ENCODE assay signal across 8 mouse cellular contexts in the genomic region with DNA sequence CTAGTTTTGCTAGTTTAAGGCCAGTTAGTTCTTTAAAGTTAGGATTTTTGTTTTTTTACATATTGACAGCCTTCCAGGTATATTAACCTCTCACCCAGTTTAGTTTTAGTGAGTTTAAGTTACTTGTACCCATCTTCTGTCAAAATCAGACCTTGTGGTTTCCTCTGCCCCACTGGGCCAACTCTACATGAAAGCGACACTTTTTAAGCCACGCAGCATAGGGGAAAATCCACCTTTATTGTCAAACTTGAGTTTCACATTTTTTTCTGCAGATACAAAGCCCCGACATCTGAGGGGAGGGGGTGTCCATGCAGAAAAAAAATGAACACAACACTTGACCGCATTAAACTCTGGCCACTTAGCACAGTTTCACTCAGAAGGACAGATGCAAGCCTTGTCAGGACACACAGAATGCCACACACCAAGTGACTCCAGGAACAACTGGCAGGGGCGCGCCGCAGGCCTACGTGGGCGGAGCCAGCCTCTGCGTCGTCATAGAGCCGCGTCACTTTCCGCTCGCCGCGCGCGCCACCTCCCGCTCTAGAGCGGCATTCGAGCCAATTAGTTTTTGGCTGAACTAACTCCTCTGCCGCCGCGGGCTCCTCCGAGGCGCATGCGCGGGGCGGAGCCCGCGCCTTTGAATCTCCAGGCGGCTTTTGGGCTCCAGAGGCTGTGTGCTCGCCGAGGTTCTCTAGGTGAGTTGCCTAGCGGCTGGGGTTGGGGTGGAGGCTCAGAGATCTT. TPM values are rescaled to one million over a fixed set of nuclear protein-coding genes. Genes with fewer than 3 reads are reported as not detected.
A peak's percentile ranks its signal among the peaks of the same experiment; 100 is the strongest.
DNase-seq lines count a peak whose midpoint lies in the region; ATAC-seq and TF ChIP-seq lines count a peak whose summit lies in the region.

A gene (plus strand): TSS at position 551 of the 741 bp plus-strand sequence.

- peak within 1 kb of the TSS; percentile 50 for H3K4me2 ChIP-seq in embryonic facial prominence, embryonic 14.5 days (ENCODE audit: low read depth, low read length)
- H3K4me2 ChIP-seq in limb, embryonic 14.5 days (replicated peaks; ENCODE audit: low read depth, low read length, severe bottlenecking): peak within 1 kb of the TSS; percentile 47
- H3K4me2 ChIP-seq in midbrain, postnatal 0 days (ENCODE audit: low read depth, low read length, poor library complexity, severe bottlenecking): peak within 1 kb of the TSS; percentile 46

- no peaks in the 10 kb centered on the region for H3K4me1 ChIP-seq in embryonic facial prominence, embryonic 14.5 days (ENCODE audit: control insufficient read depth, insufficient read depth, low read length)
- H3K4me1 ChIP-seq in limb, embryonic 14.5 days (ENCODE audit: control insufficient read depth, insufficient read depth, low read length): no peaks in the 10 kb centered on the region
- no peaks in the 10 kb centered on the region for H3K4me1 ChIP-seq in midbrain, postnatal 0 days (ENCODE audit: insufficient read depth, low read length)

- no peaks in the 10 kb centered on the region for H3K36me3 ChIP-seq in embryonic facial prominence, embryonic 14.5 days (ENCODE audit: control insufficient read depth, insufficient read depth, low read length)
- no peaks in the 10 kb centered on the region for H3K36me3 ChIP-seq in limb, embryonic 14.5 days (ENCODE audit: control insufficient read depth, insufficient read depth, low read length)
- no peaks in the 10 kb centered on the region for H3K36me3 ChIP-seq in midbrain, postnatal 0 days (ENCODE audit: insufficient read depth, low read length)

- peak within 1 kb of the TSS; percentile 70 for H3K9ac ChIP-seq in embryonic facial prominence, embryonic 14.5 days (ENCODE audit: low read depth, low read length)
- H3K9ac ChIP-seq in limb, embryonic 14.5 days (ENCODE audit: low read depth, low read length, severe bottlenecking): peak within 1 kb of the TSS; percentile 58
- H3K9ac ChIP-seq in midbrain, postnatal 0 days (replicated peaks; ENCODE audit: low read length, poor library complexity, severe bottlenecking): no peak within 1 kb of the TSS

- peak; percentile 58; the same call in 1 of the 2 replicates for TF ChIP-seq POLR2A in limb, embryonic 14.5 days (IDR thresholded peaks at IDR 0.05; ENCODE audit: borderline replicate concordance, extremely low read depth, insufficient read depth, insufficient read length)

- H3K27ac ChIP-seq in embryonic facial prominence, embryonic 14.5 days (replicated peaks; ENCODE audit: low read depth, low read length): peak within 1 kb of the TSS; percentile 68
- H3K27ac ChIP-seq in limb, embryonic 14.5 days (replicated peaks; ENCODE audit: low read depth, low read length): peak within 1 kb of the TSS; percentile 63; the same call in 1 of the 2 replicates
- H3K27ac ChIP-seq in midbrain, postnatal 0 days (ENCODE audit: low read depth, low read length): no peak within 1 kb of the TSS

- peak; percentile 48 for TF ChIP-seq CTCF in midbrain, postnatal 0 days (IDR thresholded peaks at IDR 0.05)

- peak; percentile 98 for ATAC-seq in embryonic facial prominence, embryonic 14.5 days (ENCODE audit: low read depth)
- peak; percentile 97 for ATAC-seq in limb, embryonic 14.5 days (ENCODE audit: low FRiP score, low read depth)
- ATAC-seq in midbrain, postnatal 0 days (ENCODE audit: low FRiP score): peak; percentile 93

- no peaks in the 10 kb centered on the region for H3K9me3 ChIP-seq in embryonic facial prominence, embryonic 14.5 days (ENCODE audit: control insufficient read depth, low read length)
- H3K9me3 ChIP-seq in limb, embryonic 14.5 days (ENCODE audit: control insufficient read depth, low read length): no peaks in the 10 kb centered on the region
- no peaks in the 10 kb centered on the region for H3K9me3 ChIP-seq in midbrain, postnatal 0 days (ENCODE audit: low read length)

- H3K4me3 ChIP-seq in embryonic facial prominence, embryonic 14.5 days (ENCODE audit: low read depth, low read length): peak within 1 kb of the TSS; percentile 43
- peak within 1 kb of the TSS; percentile 43 for H3K4me3 ChIP-seq in limb, embryonic 14.5 days (replicated peaks; ENCODE audit: low read length)
- peak within 1 kb of the TSS; percentile 36 for H3K4me3 ChIP-seq in midbrain, postnatal 0 days (ENCODE audit: low read depth, low read length)

- DNase-seq in 3T3-L1 (ENCODE audit: low read depth, low spot score): peak; percentile 85
- DNase-seq in adrenal gland, postnatal 4 days (ENCODE audit: low spot score in 2 of 2): peak; percentile 48 to 56
- peak; percentile 94 for DNase-seq in embryonic facial prominence, embryonic 14.5 days (ENCODE audit: low spot score)
- peak; percentile 79 for DNase-seq in heart, adult 8-10 months (ENCODE audit: low spot score)
- DNase-seq in kidney, adult 9 months: peak; percentile 88
- peak; percentile 89 for DNase-seq in limb, embryonic 14.5 days (ENCODE audit: low spot score)
- peak; percentile 90 for DNase-seq in midbrain, postnatal 0 days (ENCODE audit: low spot score)
- DNase-seq in spleen, postnatal 14 days (ENCODE audit: low spot score in 2 of 2): peak; percentile 75 to 81

- 21% methylated on average over 35 of the region's 36 CpGs for WGBS in embryonic facial prominence, embryonic 14.5 days
- WGBS in limb, embryonic 14.5 days: 36% methylated on average over 36 of the region's 36 CpGs
- WGBS in midbrain, postnatal 0 days: 20% methylated on average over 36 of the region's 36 CpGs

- no peaks in the 10 kb centered on the region; the same call in 1 of the 2 replicates for H3K27me3 ChIP-seq in embryonic facial prominence, embryonic 14.5 days (replicated peaks; ENCODE audit: control insufficient read depth, insufficient read depth, low read length)
- no peaks in the 10 kb centered on the region for H3K27me3 ChIP-seq in limb, embryonic 14.5 days (ENCODE audit: control insufficient read depth, insufficient read depth, low read length)
- no peaks in the 10 kb centered on the region for H3K27me3 ChIP-seq in midbrain, postnatal 0 days (ENCODE audit: insufficient read depth, low read length)

RNA-seq across cellular contexts. Expression of the gene that starts here (rescaled TPM):
- total RNA-seq in adrenal gland, postnatal 4 days (2021): 10 to 100 TPM in 1 of 2 experiments, 1 to 10 TPM in 1; 9.2 to 10.3 TPM
- polyA plus RNA-seq in embryonic facial prominence, embryonic 14.5 days (2014; fragmentation: Nextera tagmentation; extraction: Ambion mirVana): 27.1 and 30.4 TPM in 2 replicates
- total RNA-seq in heart, adult 8-10 months (2022): under 1 TPM in 3 of 4 experiments, not detected in 1; 0.09 to 0.43 (median 0.12) TPM
- polyA plus RNA-seq in limb, embryonic 14.5 days (2012; rRNA removed): 17.2 and 18.6 TPM in 2 replicates
- 29.4 and 31.9 TPM in 2 replicates for polyA plus RNA-seq in limb, embryonic 14.5 days (2014; fragmentation: Nextera tagmentation; extraction: Ambion mirVana)
- total RNA-seq in midbrain, postnatal 0 days (2014; rRNA removed): 3.4 and 3.8 TPM in 2 replicates
- polyA plus RNA-seq in midbrain, postnatal 0 days (2015; fragmentation: Nextera tagmentation; extraction: Ambion mirVana): 2.8 and 3.5 TPM in 2 replicates

Comparison
In these comparisons a context has a peak if more than half of its experiments do, and no peak if none do; other contexts are left out.
1. Peak in DNase-seq in heart, adult 8-10 months; RNA of the gene not detected or under 1 TPM.